Mouse (Mus musculus) myocyte (in vitro differentiated cells): Measurements from ENCODE around the gene Rasgrf2. TPM values are rescaled to one million over a fixed set of nuclear protein-coding genes. Genes with fewer than 3 reads are reported as not detected.
"Not testable (repeated sequence)": the region's sequence is repeated elsewhere in the genome, so short reads cannot be mapped to it uniquely, and the experiment has no call there.

ENCODE experiments used
- H3K27me3 ChIP-seq: one replicate; pipeline ENCODE4 v1.6.1; 2011; ENCODE audit not compliant: control insufficient read depth, insufficient read depth, insufficient read length
- H3K36me3 ChIP-seq: one replicate; pipeline ENCODE4 v1.6.1; 2011; ENCODE audit not compliant: control insufficient read depth, insufficient read depth
- H3K4me2 ChIP-seq: one replicate; pipeline ENCODE4 v1.6.1; 2011; ENCODE audit warnings: low read depth, control low read depth
- H3K4me3 ChIP-seq: one replicate; pipeline ENCODE4 v1.5.1; 2011; ENCODE audit warnings: mild to moderate bottlenecking, control low read depth, moderate library complexity
- H3K79me2 ChIP-seq: one replicate; pipeline ENCODE4 v1.6.1; 2011; ENCODE audit not compliant: control insufficient read depth, insufficient read depth
- H3ac ChIP-seq: one replicate; pipeline ENCODE4 v1.6.1; 2011; ENCODE audit not compliant: control insufficient read depth, insufficient read length
- CEBPB ChIP-seq: IDR thresholded peaks from 2 replicates; pipeline ENCODE4 v1.6.1; 2011; ENCODE audit warnings: mild to moderate bottlenecking, moderate library complexity; ENCODE audit not compliant: poor library complexity, insufficient read depth, severe bottlenecking
- E2F4 ChIP-seq: IDR thresholded peaks from one replicate; pipeline ENCODE4 v1.6.1; 2011; ENCODE audit warnings: mild to moderate bottlenecking, control low read depth, moderate library complexity; ENCODE audit not compliant: insufficient read depth
- MAX ChIP-seq: IDR thresholded peaks from one replicate; pipeline ENCODE4 v1.6.1; 2011; ENCODE audit warnings: low read depth, mild to moderate bottlenecking, control low read depth
- MYOD1 ChIP-seq, 3 experiments: IDR thresholded peaks; one replicate each; pipeline ENCODE4 v1.6.1; 2011; ENCODE audit warnings: control low read depth in 2 of 3, low read depth in 2 of 3, mild to moderate bottlenecking in 2 of 3, moderate library complexity in 1 of 3; ENCODE audit not compliant: insufficient read length in 2 of 3, control insufficient read depth in 1 of 3
- MYOG ChIP-seq, 3 experiments: IDR thresholded peaks; one replicate each; pipeline ENCODE4 v1.6.1; 2011; ENCODE audit warnings: control low read depth in 2 of 3, low read depth in 2 of 3, mild to moderate bottlenecking in 2 of 3; ENCODE audit not compliant: insufficient read length in 2 of 3, control insufficient read depth in 1 of 3, insufficient read depth in 1 of 3
- POLR2A ChIP-seq: IDR thresholded peaks from one replicate; pipeline ENCODE4 v1.6.1; 2011; ENCODE audit warnings: low read depth, mild to moderate bottlenecking, control low read depth, moderate library complexity; ENCODE audit not compliant: insufficient read length
- POLR2AphosphoS2 ChIP-seq: IDR thresholded peaks from one replicate; pipeline ENCODE4 v1.6.1; 2011; ENCODE audit warnings: low read depth, control low read depth; ENCODE audit not compliant: insufficient read length
- REST ChIP-seq: IDR thresholded peaks from one replicate; pipeline ENCODE4 v1.6.1; 2011; ENCODE audit warnings: mild to moderate bottlenecking, control low read depth, moderate library complexity; ENCODE audit not compliant: insufficient read depth, insufficient read length
- SRF ChIP-seq: IDR thresholded peaks from one replicate; pipeline ENCODE4 v1.6.1; 2011; ENCODE audit warnings: low read depth; ENCODE audit not compliant: control insufficient read depth, insufficient read length
- TCF12 ChIP-seq: IDR thresholded peaks from one replicate; pipeline ENCODE4 v1.6.1; 2011; ENCODE audit warnings: mild to moderate bottlenecking, control low read depth; ENCODE audit not compliant: poor library complexity, insufficient read depth, severe bottlenecking
- TCF3 ChIP-seq: IDR thresholded peaks from one replicate; pipeline ENCODE4 v1.6.1; 2011; ENCODE audit warnings: low read depth, control low read depth; ENCODE audit not compliant: insufficient read length
- USF1 ChIP-seq: IDR thresholded peaks from one replicate; pipeline ENCODE4 v1.6.1; 2011; ENCODE audit warnings: low read depth, mild to moderate bottlenecking, control low read depth, moderate library complexity
- polyA plus RNA-seq: library from polyadenylated mRNA; unstranded; fragments of >200 nt; fragmentation: generic; extraction: Trizol; gene quantifications from one replicate; pipeline ENCODE4 v1.2.1, GENCODE M21; 2012; ENCODE audit warnings: missing spikeins

Gene Rasgrf2
- polyA plus RNA-seq = 0.07 TPM

- peaks cover 17% of the 10 kb centered on the region for H3K27me3 ChIP-seq
- no peak within 1 kb of the TSS for H3K4me3 ChIP-seq
- no peaks in the 10 kb centered on the region for H3K36me3 ChIP-seq
- peak within 1 kb of the TSS; percentile 50 for H3K4me2 ChIP-seq
- no peak within 1 kb of the TSS for H3ac ChIP-seq
- no peaks in the 10 kb centered on the region for H3K79me2 ChIP-seq
- TF ChIP-seq MYOG (IDR thresholded peaks at IDR 0.05; ENCODE audit: control insufficient read depth in 1 of 3, insufficient read depth in 1 of 3, insufficient read length in 2 of 3, low read depth in 2 of 3) (no peak), TCF3 (no peak), MAX (no peak), USF1 (no peak), POLR2A (no peak), MYOD1 (IDR thresholded peaks at IDR 0.05; ENCODE audit: control insufficient read depth in 1 of 3, insufficient read length in 2 of 3, low read depth in 2 of 3) (no peak), POLR2AphosphoS2 (no peak), SRF (no peak), E2F4 (no peak), TCF12 (no peak)
Measured at GRCm38 (mm10) chr13:92131384-92132150, at the start of gene Rasgrf2. Gene Rasgrf2 (minus strand): TSS chr13:92131656.

- not testable (repeated sequence) for H3K79me2 ChIP-seq, H3K4me3 ChIP-seq, H3K4me2 ChIP-seq, H3K27me3 ChIP-seq, H3ac ChIP-seq, H3K36me3 ChIP-seq
Measured at GRCm38 (mm10) chr13:92172686-92173085, 41.2 kb upstream of the Rasgrf2 start.

GRCm38 (mm10) chr13:92150551-92150950 lies 19.1 kb upstream of the Rasgrf2 start:
- no peaks in the 10 kb centered on the region for H3K36me3 ChIP-seq
- no peak overlapping the region for H3ac ChIP-seq
- peak in 2 of 3 experiments; percentile 18 to 36 for TF ChIP-seq MYOG (IDR thresholded peaks at IDR 0.05; ENCODE audit: control insufficient read depth in 1 of 3, insufficient read depth in 1 of 3, insufficient read length in 2 of 3, low read depth in 2 of 3)
- TF ChIP-seq MYOD1 (IDR thresholded peaks at IDR 0.05; ENCODE audit: control insufficient read depth in 1 of 3, insufficient read length in 2 of 3, low read depth in 2 of 3) = no peak
- TF ChIP-seq USF1 = no peak
- TF ChIP-seq SRF = no peak
- no peak for TF ChIP-seq TCF12
- no peak for TF ChIP-seq MAX
- no peak for TF ChIP-seq POLR2A
- TF ChIP-seq REST = no peak
- TF ChIP-seq TCF3 = no peak
- TF ChIP-seq E2F4 = no peak
- peak; percentile 36; the same call in 1 of the 2 replicates for TF ChIP-seq CEBPB
- no peak for TF ChIP-seq POLR2AphosphoS2

GRCm38 (mm10) chr13:92148858-92149257 lies 17.4 kb upstream of the Rasgrf2 start:
- Histone ChIP-seq H3K4me3 (no peak overlapping the region), H3K36me3 (no peaks in the 10 kb centered on the region), H3K27me3 (no peaks in the 10 kb centered on the region), H3K79me2 (no peaks in the 10 kb centered on the region), H3ac (no peak overlapping the region), H3K4me2 (peak overlapping the region; percentile 16)
- TF ChIP-seq SRF (no peak), TCF12 (no peak), MAX (no peak), POLR2AphosphoS2 (no peak), MYOD1 (IDR thresholded peaks at IDR 0.05; ENCODE audit: control insufficient read depth in 1 of 3, insufficient read length in 2 of 3, low read depth in 2 of 3) (peak in 1 of 3 experiments; percentile 14), CEBPB (peak; percentile 50; the same call in 1 of the 2 replicates), POLR2A (no peak), E2F4 (no peak), MYOG (IDR thresholded peaks at IDR 0.05; ENCODE audit: control insufficient read depth in 1 of 3, insufficient read depth in 1 of 3, insufficient read length in 2 of 3, low read depth in 2 of 3) (peak in 1 of 3 experiments; percentile 33), USF1 (no peak)

More at GRCm38 (mm10) chr13:92150551-92150950, 19.1 kb upstream of the Rasgrf2 start:
- no peak overlapping the region for H3K4me3 ChIP-seq
- H3K4me2 ChIP-seq = no peak overlapping the region
- no peaks in the 10 kb centered on the region for H3K27me3 ChIP-seq
- no peaks in the 10 kb centered on the region for H3K79me2 ChIP-seq

- Histone ChIP-seq H3K4me3 (no peak overlapping the region), H3K27me3 (peaks cover 17% of the 10 kb centered on the region), H3K36me3 (no peaks in the 10 kb centered on the region), H3K4me2 (no peak overlapping the region), H3K79me2 (no peaks in the 10 kb centered on the region), H3ac (no peak overlapping the region)
- no peak for TF ChIP-seq REST
- no peak for TF ChIP-seq POLR2AphosphoS2
- no peak for TF ChIP-seq POLR2A
- no peak for TF ChIP-seq MAX
- no peak for TF ChIP-seq SRF
- no peak for TF ChIP-seq TCF12
- TF ChIP-seq E2F4 = no peak
- no peak for TF ChIP-seq MYOG (IDR thresholded peaks at IDR 0.05; ENCODE audit: control insufficient read depth in 1 of 3, insufficient read depth in 1 of 3, insufficient read length in 2 of 3, low read depth in 2 of 3)
- TF ChIP-seq MYOD1 (IDR thresholded peaks at IDR 0.05; ENCODE audit: control insufficient read depth in 1 of 3, insufficient read length in 2 of 3, low read depth in 2 of 3) = no peak
- no peak for TF ChIP-seq USF1
- no peak for TF ChIP-seq CEBPB
- no peak for TF ChIP-seq TCF3
Measured at GRCm38 (mm10) chr13:92134792-92135191, 3.3 kb upstream of the Rasgrf2 start.
